Mouse (Mus musculus) gastrocnemius, adult 2 months (tissue): Measurements from ENCODE around the gene Dvl3. TPM values are rescaled to one million over a fixed set of nuclear protein-coding genes. Genes with fewer than 3 reads are reported as not detected.

Source experiments
- DNase-seq: peaks from one replicate; pipeline ENCODE4 v3.0.0; 2022
- H3K27ac ChIP-seq: fragments of 200-600 bp; 2 replicates; pipeline ENCODE4 v1.8.1; 2022; ENCODE audit warnings: mild to moderate bottlenecking
- H3K4me3 ChIP-seq: fragments of 200-600 bp; 2 replicates; pipeline ENCODE4 v1.8.1; 2022; ENCODE audit warnings: mild to moderate bottlenecking, moderate library complexity
- CTCF ChIP-seq: fragments of 200-600 bp; IDR thresholded peaks from 2 replicates; pipeline ENCODE4 v1.8.1; 2022; ENCODE audit warnings: antibody characterized with exemption, mild to moderate bottlenecking, moderate library complexity
- intact Hi-C: fragments of 180-260 bp; cut with DNase I; formaldehyde crosslinking; loops from one replicate; pipeline ENCODE4 v1.15.1; 2025
- total RNA-seq, 2 experiments: library from RNA; stranded (reverse); gene quantifications; 2 replicates each; pipeline ENCODE4 v1.2.3; 2021

Dvl3 gene
- total RNA-seq, 2 experiments from 2014 or later, result 30.7 to 31.3 TPM

DNA sequence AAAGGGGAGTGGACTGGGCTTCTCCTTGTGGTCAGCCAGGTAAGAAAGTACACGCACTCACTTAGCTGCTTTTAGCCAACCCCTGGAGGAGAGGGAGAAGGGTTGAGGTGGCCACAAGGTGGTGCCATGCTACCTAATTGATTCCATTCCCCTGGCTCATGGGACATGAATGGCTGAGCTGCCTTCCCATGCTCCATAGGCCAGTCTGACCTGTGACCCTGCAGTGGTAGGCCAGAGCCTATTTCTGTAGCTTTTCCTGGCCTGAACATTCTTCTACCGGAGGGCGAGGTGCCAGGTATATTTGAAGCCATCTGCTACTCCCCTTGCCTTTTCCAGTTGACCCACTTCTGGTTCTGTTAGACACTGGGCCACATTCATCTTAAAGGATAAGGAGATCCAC lies 7.4 kb upstream of the Dvl3 start:
- DNase-seq, result peak; percentile 51
- peak; percentile 52 for TF ChIP-seq CTCF
- intact Hi-C loops, result no loop called here
- Histone ChIP-seq H3K4me3 (no peak overlapping the region), H3K27ac (no peak overlapping the region)

DNA sequence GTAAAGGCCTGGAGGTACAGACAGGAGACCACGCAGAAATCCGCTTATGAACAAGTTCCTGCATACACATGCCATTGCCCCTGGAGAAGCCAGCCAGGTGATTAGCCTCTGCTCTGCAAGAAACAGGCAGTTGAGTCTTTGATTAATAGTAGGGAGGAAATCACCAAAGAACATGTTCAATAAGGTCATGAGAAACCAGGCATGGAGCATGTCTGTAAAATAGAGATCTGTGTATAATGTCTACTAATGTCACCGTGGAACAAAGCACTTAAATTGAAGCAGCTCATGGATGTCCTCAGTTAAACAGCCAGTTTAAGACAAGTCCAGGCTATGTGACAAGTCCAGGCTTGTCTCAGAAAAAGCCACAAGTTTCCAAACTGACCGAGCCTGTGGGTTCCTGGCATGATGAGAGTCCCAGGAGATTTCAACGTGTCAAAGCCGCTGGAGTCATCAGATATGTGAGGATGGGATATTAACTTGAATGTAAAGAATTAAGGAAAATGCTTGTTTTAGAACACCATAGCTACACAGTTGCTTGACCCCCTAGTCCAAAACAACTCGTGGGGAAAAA lies 5.4 kb upstream of the Dvl3 start:
- TF ChIP-seq CTCF, result no peak
- no peak for DNase-seq
- intact Hi-C loops, result no loop called here
- no peak overlapping the region for H3K27ac ChIP-seq
- no peak overlapping the region for H3K4me3 ChIP-seq

DNA sequence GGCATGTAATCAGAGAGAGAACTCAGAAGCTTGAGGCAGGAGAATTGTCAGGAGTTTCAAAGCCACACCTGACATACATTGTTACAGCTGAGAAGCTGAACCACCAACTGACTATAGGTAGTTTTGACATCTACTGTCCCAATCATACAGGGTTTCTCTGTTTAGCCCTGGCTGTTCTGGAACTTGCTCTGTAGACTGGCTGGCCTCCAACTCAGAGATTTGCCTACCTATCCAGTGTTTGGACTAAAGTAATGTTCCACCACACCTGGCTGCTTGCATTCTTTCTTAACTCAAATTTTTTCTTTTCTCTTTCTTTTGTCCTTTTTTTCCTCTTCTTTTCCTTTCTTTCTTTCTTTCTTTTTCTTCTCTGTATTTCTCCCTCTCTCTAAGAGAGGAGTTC lies 750 bp upstream of the Dvl3 start:
- Histone ChIP-seq H3K27ac (peak overlapping the region; percentile 94), H3K4me3 (peak overlapping the region; percentile 80)
- DNase-seq, result no peak
- no peak for TF ChIP-seq CTCF
- intact Hi-C loops, result loop anchor here (5.0 kb wide), 1 partner anchor 136 kb away; the partner anchor contains the start of gene Psmd2

DNA sequence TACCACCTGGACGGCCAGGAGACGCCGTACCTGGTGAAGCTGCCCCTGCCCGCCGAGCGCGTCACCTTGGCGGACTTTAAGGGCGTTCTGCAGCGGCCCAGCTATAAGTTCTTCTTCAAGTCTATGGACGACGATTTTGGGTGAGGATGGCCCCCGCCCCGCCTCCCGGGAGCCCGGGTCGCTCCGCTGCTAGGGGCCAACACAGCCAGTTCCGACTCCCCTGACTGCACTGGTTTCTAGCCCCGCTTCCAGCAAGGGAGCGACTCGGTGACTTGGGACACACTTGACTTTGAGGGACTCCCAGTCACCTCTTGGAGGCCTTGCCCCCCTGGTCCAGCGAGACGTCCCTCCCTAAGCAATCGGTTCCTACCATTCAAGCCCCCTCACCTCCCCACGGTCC lies 434 bp downstream of the Dvl3 start:
- DNase-seq, result no peak
- Histone ChIP-seq H3K4me3 (peak overlapping the region; percentile 80), H3K27ac (peak overlapping the region; percentile 94)
- intact Hi-C loops, result loop anchor here (5.0 kb wide), 1 partner anchor 135 kb away; the partner anchor contains the start of gene Psmd2
- TF ChIP-seq CTCF, result no peak

DNA sequence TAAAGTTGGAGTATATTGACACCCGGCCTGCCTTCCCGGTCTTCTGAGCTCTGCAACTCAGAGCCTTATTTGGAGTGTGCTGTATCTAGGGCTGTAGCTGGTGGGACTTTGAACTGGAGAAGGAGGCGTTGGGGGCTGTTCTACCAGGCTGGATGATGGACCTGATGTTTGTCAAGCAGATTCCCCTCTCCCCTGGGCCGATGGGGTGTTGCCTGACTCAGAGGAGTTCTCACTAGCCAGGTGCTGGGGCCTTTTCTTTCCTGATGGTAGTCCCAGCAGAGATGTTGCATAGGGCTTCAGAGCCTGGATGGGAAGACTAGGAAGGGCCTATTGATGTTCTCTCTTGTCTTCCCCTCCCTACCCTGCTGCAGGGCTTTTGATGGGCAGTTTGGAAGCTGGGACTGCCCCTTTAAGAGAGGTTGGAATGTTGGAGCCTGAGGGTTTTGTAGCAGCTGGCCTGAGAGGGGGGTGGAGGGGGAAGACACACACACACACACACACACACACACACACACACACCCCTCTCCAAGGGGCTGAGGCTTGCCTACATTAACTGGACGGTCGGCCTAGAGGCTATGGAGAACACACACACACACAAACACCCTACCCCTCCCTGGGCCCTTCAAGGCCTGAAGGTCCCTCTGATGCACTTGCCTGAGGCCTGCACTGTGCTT lies 1.1 kb downstream of the Dvl3 start:
- DNase-seq, result peak; percentile 38
- TF ChIP-seq CTCF, result no peak
- intact Hi-C loops, result loop anchor here (2.0 to 5.0 kb wide), 2 partner anchors 17 to 134 kb away; partner anchors contain the start of genes Ap2m1 and Psmd2
- Histone ChIP-seq H3K27ac (peak overlapping the region; percentile 94), H3K4me3 (peak overlapping the region; percentile 80)

DNA sequence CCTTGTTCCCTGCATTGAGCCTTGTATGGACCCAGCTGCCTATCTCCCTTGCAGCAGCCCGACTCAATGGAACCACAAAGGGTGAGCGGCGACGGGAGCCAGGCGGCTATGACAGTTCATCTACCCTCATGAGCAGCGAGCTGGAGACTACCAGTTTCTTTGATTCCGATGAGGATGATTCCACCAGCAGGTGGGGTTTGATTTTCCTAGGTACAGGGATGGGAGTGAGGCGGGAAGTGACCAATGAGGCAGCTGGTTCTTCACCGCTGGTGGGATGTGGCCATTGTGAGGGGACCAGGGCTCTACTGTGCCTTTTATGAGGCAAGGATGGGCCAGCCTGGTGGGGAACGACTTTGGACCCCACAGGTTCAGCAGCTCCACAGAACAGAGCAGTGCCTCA lies 7.1 kb downstream of the Dvl3 start:
- intact Hi-C loops, result no loop called here
- TF ChIP-seq CTCF, result no peak
- DNase-seq, result no peak
- H3K4me3 ChIP-seq, result no peak overlapping the region
- H3K27ac ChIP-seq, result no peak overlapping the region

DNA sequence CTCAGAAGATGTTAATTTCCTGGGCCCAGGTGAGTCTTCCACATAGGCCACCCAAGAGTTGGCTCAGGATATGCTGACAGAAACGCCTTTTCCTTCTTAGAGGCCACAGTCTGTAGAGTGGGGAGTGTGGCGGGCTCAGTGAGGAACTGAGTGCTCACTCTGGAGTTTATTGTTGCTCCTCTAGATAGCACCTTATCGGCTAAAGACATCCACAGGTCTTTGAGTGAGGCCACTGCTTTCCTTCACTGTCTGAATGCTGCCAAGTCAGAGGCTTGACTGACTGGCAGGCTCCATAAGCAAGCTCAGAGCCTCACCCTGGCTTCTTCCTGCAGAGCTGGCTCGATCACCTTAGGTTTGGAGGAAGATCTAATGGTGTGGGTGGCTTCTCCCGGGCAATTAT lies 12.0 kb downstream of the Dvl3 start:
- Histone ChIP-seq H3K27ac (no peak overlapping the region), H3K4me3 (no peak overlapping the region)
- no peak for TF ChIP-seq CTCF
- no peak for DNase-seq
- intact Hi-C loops, result no loop called here

DNA sequence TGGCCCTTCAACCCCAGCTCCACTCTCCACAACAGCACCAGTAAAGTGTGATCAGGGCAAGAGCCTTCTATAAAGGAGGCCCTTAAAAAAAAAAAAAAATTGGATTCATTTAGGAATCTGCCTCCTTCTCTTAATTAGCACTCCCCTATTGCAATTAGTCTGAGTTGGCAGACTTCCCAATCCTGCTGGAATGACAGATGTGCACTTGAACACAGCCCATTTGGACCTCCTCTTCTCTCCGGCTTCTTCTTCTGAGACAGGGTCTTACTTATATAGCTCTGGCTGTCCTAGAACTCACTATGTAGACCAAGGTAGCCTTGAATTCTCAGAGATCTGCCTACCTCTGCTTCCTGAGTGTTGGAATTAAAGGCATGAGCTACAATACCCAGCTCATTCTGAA lies 12.6 kb downstream of the Dvl3 start:
- intact Hi-C loops, result no loop called here
- Histone ChIP-seq H3K27ac (no peak overlapping the region), H3K4me3 (no peak overlapping the region)
- DNase-seq, result no peak
- no peak for TF ChIP-seq CTCF

DNA sequence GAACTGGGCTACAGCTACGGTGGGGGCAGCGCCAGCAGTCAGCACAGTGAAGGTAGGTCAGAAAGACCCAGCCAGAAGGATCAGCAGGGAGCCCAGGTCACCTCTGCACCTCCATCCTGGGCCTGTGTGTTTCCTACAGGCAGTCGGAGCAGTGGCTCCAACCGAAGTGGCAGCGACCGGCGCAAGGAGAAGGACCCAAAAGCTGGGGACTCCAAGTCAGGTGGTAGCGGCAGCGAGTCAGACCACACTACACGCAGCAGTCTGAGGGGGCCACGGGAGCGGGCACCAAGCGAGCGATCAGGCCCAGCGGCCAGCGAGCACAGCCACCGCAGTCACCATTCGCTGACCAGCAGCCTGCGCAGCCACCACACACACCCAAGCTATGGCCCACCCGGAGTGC lies 14.2 kb downstream of the Dvl3 start:
- no peak for TF ChIP-seq CTCF
- intact Hi-C loops, result no loop called here
- DNase-seq, result no peak
- Histone ChIP-seq H3K4me3 (no peak overlapping the region), H3K27ac (no peak overlapping the region)

DNA sequence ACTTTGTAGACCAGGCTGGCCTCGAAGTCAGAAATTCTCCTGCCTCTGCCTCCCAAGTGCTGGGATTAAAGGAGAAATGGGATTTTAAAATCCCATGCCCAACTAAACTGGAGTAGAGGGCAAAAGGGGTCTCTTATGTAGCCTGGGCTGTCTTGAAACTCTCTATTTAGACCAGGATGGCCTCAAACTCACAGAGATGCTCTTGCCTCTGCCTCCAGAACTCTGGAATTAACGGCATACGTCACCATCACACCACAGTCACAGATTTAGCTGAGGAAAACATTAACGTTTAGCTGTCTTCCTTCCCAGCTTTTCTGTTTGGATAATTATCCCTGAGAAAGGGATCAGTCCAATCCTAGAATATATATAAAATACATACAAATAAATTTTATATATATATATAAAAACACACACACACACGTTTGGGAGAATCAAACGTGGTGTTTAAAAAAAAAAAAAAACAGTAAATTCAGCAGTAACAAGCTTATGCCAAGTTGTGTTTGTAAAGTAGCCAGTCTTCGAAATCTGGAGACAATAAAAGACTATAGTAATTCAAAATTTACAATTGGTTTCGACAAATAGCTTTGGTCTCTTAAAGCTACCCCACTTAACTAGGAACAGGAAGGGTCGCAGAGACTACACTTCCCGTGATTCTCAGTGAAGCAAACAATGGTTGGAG lies 18.0 kb downstream of the Dvl3 start:
- intact Hi-C loops, result loop anchor here (2.0 to 5.0 kb wide), 2 partner anchors 16 to 78 kb away; partner anchors contain the start of genes Alg3, Eef1akmt4 and Gm49333
- no peak for TF ChIP-seq CTCF
- DNase-seq, result no peak
- Histone ChIP-seq H3K4me3 (peak overlapping the region; percentile 58), H3K27ac (peak overlapping the region; percentile 51)

DNA sequence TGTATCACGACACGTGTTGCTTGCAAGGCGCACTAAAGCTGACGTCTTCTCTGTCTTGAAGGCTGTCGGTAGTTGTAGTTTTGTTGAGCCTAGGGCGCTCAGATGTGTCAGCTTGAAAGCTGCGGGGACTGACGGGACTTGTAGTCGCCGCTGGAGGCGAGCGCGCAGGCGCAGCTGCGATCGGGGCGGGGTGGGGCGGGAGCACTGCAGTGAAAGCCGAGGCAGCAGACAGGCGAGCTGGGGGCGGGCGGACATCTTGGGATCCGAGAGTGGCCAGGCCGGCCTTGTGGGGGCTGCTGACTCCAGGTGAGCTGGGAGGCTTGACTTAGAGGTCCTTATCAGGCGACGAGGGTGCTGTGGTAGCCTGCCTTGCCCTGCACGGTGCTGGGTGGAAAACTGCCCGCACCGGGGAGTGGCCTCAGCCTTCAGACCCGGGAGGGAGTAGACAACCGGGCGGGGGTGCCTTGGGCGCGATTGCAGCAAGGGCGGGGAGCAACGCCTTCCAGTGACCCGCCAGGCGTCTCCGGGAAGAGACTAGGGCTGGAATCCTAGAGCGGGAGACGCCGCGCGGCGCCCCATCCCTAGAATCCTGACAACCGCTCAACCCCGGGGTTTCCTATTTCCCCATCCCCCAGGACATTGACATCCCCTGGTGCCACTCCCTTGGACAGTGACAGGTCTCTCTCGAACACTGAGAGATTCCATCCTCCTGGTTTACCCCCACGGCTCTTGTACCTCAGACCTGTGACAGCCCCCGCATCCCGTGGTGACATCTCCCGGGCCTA lies 18.7 kb downstream of the Dvl3 start, which contains the start of gene Ap2m1:
Gene Ap2m1, plus strand, starts transcription at position 183 of the 785 bp plus-strand sequence.
- intact Hi-C loops, result loop anchor here (2.0 to 5.0 kb wide), 2 partner anchors 17 to 77 kb away; partner anchors contain the start of genes Alg3, Eef1akmt4 and Gm49333
- Histone ChIP-seq H3K27ac (peak within 1 kb of the TSS; percentile 99), H3K4me3 (peak within 1 kb of the TSS; percentile 99)
- TF ChIP-seq CTCF, result no peak
- peak; percentile 95 for DNase-seq

DNA sequence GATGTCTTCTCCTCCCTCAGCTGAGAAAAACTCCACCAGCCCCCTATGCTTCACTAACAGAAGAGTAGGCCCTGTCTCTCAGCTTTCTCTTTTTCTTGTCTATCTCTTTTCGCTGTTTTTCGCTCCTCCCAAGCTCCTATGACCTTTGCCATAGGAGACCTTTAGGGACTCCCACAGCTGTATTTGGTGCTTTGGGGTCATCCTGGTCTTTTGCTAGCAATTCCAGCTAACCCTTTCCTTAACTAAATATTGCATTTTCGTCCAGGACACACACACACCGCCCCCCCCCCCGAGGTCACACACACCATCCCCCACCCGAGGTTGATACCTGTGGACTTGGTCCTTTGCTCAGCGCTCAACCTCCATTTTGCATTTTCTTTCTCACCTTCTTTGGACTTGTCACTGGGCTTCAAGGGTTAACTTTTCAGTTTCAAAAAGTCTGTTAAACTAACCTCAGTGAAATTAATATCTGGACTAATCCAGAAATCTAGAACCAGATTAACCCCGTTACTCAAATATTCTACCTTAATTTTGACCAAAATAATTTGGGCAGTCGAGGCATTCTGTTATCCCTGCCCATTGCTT lies 19.4 kb downstream of the Dvl3 start:
- peak overlapping the region; percentile 99 for H3K4me3 ChIP-seq
- H3K27ac ChIP-seq, result peak overlapping the region; percentile 99
- no peak for DNase-seq
- intact Hi-C loops, result loop anchor here (5.0 kb wide), 1 partner anchor 76 kb away; the partner anchor contains the start of genes Alg3, Eef1akmt4 and Gm49333
- TF ChIP-seq CTCF, result no peak
